Mouse (Mus musculus): Measurements from ENCODE around the gene Fbxw2. TPM values are rescaled to one million over a fixed set of nuclear protein-coding genes. Genes with fewer than 3 reads are reported as not detected.

Gene Fbxw2
- total RNA-seq (2023; ENCODE audit: inconsistent age) = 84.3 to 112 TPM (median 101 TPM) in 4 replicates

DNA sequence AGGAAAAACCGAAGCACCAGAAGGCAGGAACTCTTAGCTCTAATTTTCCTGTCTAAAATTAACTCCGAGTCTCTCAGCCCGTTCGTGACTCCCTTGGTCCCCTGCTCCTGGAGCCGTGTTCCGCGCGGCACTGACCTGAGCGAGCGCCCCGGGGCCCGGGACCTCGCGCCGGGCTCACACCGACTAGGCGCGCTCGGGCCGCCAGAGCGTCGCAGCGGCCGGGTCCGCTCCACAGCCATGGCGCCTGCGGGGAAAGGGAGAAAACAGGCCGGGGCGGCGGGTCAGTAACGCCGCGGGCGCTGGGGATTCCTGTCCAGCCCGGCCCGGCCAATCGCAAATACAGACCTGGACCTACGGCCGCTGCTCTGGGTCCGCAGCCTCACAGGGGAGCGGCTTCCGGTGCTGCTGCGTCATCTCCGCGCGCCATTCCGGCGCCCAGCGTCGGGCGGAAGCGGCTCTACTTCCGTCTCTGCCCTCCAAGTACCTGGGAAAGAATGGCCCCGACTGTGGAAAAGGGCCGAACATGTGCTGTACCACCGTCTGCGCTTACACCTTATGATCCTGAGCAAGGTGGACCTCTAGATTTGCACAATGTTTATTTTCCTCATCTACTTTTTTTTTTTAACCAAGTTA, at the start of gene Fbxw2:
Gene Fbxw2, minus strand, starts transcription at position 485 of the 633 bp plus-strand sequence.

DNA sequence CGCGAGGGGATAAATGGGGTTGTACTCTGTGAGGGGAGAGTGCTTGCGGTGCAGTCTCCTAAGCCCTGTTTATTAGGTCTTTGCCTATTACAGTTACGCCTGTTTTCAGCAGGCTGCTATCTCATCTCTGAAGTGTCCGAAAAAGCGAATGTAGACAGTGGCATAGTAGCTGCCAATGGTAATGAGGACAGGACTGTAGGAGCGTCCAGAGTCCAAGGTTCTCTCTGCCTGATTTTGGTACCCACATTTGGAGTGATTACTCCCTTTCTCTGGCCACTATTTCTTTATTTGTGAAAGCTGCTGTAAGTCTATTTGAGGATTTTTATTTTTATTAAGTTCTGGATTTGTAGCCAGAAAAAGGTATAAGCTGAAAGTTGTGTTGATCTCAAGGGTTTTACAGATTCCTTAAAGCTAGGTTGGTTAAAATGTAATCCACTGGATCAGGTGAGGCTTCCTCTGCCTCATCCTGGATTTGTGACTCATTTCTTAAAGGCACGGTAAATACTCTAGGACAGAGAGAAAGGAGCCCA, 48.8 kb upstream of the Fbxw2 start, which contains the start of gene Psmd5:
Gene Psmd5, minus strand, starts transcription at position 153 of the 530 bp plus-strand sequence.

DNA sequence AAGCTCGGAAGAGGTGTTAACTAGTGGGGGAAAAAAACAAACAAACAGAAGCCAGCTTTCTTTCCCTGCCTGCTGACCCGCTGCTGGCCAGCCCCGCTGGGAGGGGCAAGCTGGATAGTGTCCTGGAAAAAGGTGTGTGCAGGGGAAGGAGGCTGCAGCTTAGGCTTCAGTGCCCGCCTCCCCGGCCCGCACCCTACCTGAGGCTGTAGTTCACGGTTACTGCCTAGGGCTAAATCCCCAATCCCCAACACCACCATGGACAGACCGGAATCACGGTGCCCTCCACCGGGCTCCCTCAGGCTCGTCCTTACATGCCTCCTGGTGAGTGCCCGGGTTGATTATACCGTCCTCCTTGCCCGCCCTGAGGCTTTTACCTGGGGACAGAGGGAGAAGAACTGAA, 48.2 kb upstream of the Fbxw2 start, which contains the start of gene Cutal:
Gene Cutal, plus strand, starts transcription at position 126 of the 400 bp plus-strand sequence.

GRCm38 (mm10) chr2:34832766-34833457, 6.8 kb upstream of the Fbxw2 start, which contains the start of gene Gm34653:
Gm34653 (plus strand) TSS chr2:34833007.

DNA sequence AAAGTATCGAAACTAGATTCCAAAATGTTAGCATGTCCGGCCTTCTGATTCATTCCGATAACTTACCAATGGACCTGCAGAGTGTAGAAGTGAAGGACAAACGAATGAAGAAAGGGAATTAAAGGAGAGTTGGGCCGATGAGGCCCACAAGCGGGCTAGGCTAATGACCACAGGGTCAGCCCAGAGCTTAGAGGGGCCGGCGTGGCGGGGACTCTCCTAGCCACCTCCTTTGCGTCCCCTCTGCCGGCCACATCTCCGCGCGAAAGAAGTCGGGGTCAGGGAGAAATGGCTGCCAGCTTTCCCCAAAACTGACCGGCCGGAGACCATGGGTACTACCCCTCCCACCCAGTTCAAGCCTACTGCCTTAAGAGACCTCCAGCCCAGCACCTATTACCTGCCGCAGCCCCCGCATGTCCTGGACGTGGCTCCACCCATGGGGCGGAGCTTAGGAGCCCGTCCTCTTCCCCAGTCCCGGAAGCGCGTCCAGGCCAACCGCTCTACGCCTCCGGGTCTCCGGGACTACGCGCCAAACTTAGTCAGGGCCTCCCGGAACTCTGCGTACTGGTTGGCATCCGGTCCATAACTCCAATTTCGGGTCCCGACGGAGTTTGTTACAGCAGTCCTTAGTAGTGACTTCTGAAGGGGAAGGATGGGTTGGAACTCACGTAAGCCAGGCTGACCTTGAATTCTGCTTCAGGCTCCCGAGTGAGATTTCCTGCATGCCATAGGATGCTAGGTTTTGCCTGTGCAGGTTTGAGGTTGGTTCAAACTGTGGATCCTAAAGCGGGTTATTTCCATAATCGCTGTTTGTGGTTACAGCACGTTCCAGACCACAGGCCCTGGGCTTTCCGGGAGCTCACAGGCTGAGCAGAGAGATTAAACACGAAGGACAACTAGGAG, 26.5 kb downstream of the Fbxw2 start, which contains the start of gene Rabepk:
Gene Rabepk, minus strand, starts transcription at position 556 of the 900 bp plus-strand sequence.

DNA sequence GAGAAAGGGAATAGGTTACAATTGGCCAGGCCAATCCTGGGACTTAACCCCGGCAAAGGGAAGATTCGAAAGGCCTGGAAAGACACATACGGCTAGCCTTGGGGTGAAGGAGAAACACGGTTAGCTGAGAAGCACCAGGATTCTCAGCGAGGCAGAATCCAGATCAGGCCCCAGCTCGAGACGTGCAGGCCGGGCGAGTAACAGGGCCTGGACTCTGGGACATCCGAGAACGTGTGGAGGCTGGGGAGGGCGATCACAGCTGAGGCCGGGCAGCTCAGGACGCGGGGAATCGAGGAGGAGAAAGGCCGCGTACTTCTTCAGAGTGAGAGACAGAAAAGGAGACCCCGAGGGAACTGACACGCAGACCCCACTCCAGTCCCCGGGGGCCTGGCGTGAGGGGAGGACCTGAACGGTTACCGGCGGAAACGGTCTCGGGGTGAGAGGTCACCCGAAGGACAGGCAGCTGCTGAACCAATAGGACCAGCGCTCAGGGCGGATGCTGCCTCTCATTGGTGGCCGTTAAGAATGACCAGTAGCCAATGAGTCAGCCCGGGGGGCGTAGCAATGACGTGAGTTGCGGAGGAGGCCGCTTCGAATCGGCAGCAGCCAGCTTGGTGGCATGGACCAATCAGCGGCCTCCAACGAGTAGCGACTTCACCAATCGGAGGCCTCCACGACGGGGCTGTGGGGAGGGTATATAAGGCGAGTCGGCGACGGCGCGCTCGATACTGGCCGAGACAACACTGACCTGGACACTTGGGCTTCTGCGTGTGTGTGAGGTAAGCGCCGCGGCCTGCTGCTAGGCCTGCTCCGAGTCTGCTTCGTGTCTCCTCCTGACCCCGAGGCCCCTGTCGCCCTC, 54.5 kb downstream of the Fbxw2 start, which contains the start of gene Hspa5:
Gene Hspa5, plus strand, starts transcription at position 603 of the 859 bp plus-strand sequence.

GRCm38 (mm10) chr2:34754551-34755358, 71.4 kb downstream of the Fbxw2 start, which contains the start of gene Gapvd1:
Gapvd1 (minus strand) TSS chr2:34755232.

Other genes with a start within 250 kb of the Fbxw2 start
- 101 to 108 TPM (median 103 TPM) in 4 replicates for gene Gapvd1, start 71.1 kb downstream of the Fbxw2 start, total RNA-seq (2023; ENCODE audit: inconsistent age)
- gene Hspa5, start 54.3 kb downstream of the Fbxw2 start, total RNA-seq (2023; ENCODE audit: inconsistent age) = 769 to 959 TPM (median 820 TPM) in 4 replicates
- 14.7 to 18.1 TPM (median 17.5 TPM) in 4 replicates for gene Rabepk, start 26.4 kb downstream of the Fbxw2 start, total RNA-seq (2023; ENCODE audit: inconsistent age)
- not detected in 4 replicates for gene Gm34653, start 6.7 kb upstream of the Fbxw2 start, total RNA-seq (2023; ENCODE audit: inconsistent age)
- not detected in 4 replicates for gene Cutal, start 48.1 kb upstream of the Fbxw2 start, total RNA-seq (2023; ENCODE audit: inconsistent age)
- gene Psmd5, start 48.7 kb upstream of the Fbxw2 start, total RNA-seq (2023; ENCODE audit: inconsistent age) = 23.5 to 33.3 TPM (median 28.9 TPM) in 4 replicates
- 12.0 to 16.0 TPM (median 15.2 TPM) in 4 replicates for gene Phf19, start 87.7 kb upstream of the Fbxw2 start, total RNA-seq (2023; ENCODE audit: inconsistent age)
- 66.3 to 68.7 TPM (median 68.0 TPM) in 4 replicates for gene Traf1, start 135.5 kb upstream of the Fbxw2 start, total RNA-seq (2023; ENCODE audit: inconsistent age)
- not detected in 4 replicates for gene Hc, start 235.1 kb upstream of the Fbxw2 start, total RNA-seq (2023; ENCODE audit: inconsistent age)

Data from B cell, adult (primary cell).